Mouse (Mus musculus) stomach, postnatal 0 days (tissue): ENCODE measurements at regions not wholly inside any gene's neighbourhood (a gene's known extent, or its start where the extent isn't known, plus 50 kb on each side); places are given as distances from the start of the nearest gene placed in this dataset.

Experiments
- CTCF ChIP-seq: IDR thresholded peaks from 2 replicates; pipeline ENCODE4 v1.5.1; 2016; ENCODE audit warnings: antibody characterized with exemption, low read depth, mild to moderate bottlenecking, moderate library complexity
- EP300 ChIP-seq: optimal IDR thresholded peaks from 2 replicates; pipeline ENCODE3; 2016; ENCODE audit warnings: antibody characterized with exemption

GRCm38 (mm10) chr10:19295388-19296013 lies 60.8 kb upstream of the Olig3 start:
- no peak for TF ChIP-seq CTCF
- TF ChIP-seq EP300, result no peak
